Mouse (Mus musculus) cerebellum, postnatal 25 days (tissue): ENCODE measurements at regions not wholly inside any gene's neighbourhood (a gene's known extent, or its start where the extent isn't known, plus 50 kb on each side); places are given as distances from the start of the nearest gene placed in this dataset.
"Not testable (repeated sequence)": the region's sequence is repeated elsewhere in the genome, so short reads cannot be mapped to it uniquely, and the experiment has no call there.

Source experiments
- DNase-seq, 2 experiments: peaks; one replicate each; pipeline ENCODE4 v3.0.0; 2021; ENCODE audit warnings: mixed read lengths in 2 of 2

DNA sequence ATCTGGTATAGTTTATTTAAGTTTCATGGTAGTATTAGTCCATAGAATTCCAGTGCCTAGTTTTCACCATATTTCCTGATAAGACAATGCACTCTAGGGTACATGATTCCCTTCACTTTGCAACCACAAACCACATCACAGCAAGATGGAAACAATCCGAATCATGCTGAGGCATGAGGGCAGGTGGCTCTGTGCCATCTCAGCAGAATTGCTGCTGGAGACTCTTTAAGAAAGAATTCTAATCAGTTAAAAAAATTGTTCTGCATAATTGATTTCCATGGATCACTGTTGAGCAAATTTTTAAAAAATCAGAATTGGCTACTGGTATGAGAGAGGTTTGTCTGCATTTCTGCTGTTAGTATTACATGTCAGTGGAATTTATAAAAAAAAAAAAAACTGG lies 1451.1 kb upstream of the Pcdh20 start:
- no peak for DNase-seq

DNA sequence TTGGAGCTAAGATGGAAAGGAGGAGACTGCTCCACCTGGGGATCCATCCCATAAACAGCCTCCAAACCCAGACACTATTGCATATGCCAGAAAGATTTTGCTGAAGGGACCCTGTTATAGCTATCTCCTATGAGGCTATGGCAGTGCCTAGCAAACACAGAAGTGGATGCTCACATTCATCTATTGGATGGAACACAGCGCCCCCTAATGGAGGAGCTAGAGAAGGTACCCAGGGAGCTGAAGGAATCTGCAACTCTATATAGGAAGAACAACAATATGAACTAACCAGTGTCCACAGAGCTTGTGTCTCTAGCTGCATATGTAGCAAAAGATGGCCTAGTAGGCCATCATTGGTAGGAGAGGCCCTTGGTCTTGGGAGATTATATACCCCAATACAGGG lies 1449.4 kb upstream of the Pcdh20 start:
- not testable (repeated sequence) for DNase-seq

DNA sequence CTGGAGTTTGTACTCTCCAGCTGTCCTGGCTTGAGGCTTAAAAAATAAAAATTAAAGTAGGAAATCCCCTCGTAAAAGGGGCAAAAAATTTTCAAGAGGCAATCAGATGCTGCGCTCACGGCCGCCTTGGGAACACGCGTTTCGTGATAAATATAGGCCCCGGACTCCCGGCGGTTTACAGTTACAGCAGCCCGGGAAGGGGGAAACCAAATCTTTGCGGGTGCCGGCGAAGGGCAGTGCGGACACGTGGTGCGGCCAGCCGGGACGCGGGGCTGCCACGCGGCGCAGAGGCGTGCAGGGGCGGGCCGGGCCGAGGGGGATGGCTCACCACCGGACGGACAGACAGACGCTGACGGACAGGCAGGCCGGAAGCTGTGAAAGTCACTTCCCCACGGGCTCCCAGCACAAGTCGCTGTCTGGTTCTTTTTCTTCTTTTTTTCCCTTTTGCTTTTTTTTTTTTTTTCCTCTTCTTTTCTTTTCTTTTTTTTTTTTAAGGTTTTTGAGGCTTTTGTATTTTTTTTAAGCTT lies 1427.6 kb upstream of the Pcdh20 start:
- DNase-seq = not testable (repeated sequence)

DNA sequence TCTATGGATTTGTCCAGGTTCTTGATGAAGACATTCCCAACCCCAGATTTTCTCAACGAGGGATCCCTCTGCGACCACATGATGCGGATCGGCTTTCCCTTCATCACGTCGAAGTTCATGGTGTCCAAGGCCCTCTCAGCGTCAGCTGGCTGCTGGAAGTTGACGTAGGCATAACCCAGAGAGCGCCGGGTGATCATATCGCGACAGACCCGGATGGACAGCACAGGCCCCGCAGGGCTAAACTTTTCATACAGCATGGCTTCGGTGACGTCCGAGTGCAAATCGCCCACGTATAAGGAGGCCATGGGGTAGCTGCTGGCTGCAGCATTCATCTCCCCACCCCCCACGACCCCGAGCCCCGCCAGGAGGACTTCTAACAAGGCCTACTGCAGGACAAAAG lies 1426.9 kb upstream of the Pcdh20 start:
- not testable (repeated sequence) for DNase-seq

DNA sequence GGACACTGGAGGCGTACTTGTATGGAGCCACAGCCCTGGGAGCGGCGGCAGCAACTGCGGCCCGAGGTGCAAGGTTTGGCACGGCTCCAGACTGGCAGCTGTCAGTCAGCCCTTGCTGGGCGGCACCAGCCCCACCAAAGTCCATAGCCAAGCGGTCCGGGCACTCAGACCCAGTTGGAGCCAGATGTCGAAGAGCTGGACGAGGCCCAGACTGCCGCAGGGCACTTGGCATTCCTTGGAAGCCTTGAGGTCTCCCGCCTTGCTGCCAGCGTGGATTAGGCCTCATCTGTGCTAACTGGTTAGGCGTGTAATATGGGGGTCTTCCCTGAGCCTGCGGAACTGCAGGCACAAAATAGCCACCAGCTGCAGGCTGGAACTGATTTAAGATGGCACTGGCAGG lies 1425.7 kb upstream of the Pcdh20 start:
- peak; percentile 31 to 40 for DNase-seq
